Mouse (Mus musculus) hindbrain, postnatal 0 days (tissue): ENCODE measurements around the gene Gm6020. TPM values are rescaled to one million over a fixed set of nuclear protein-coding genes. Genes with fewer than 3 reads are reported as not detected.
"Not testable (repeated sequence)": the region's sequence is repeated elsewhere in the genome, so short reads cannot be mapped to it uniquely, and the experiment has no call there.

Source experiments
- ATAC-seq: fragments of 200-750 bp; cut with Nextera tagmentation; 2 replicates; pipeline ENCODE4 v1.8.0; 2017; ENCODE audit warnings: mild to moderate bottlenecking, moderate TSS enrichment, moderate library complexity
- DNase-seq: peaks from one replicate; pipeline ENCODE4 v3.0.0-alpha.2; 2015; ENCODE audit warnings: low spot score
- H3K27ac ChIP-seq: fragments of 300-500 bp; sonication (generic); 2 replicates; pipeline ENCODE4 v1.5.1; 2014; ENCODE audit warnings: mild to moderate bottlenecking
- H3K27me3 ChIP-seq: fragments of 300-500 bp; sonication (generic); 2 replicates; pipeline ENCODE4 v1.6.1; 2014; ENCODE audit warnings: low read length, mixed read lengths; ENCODE audit not compliant: insufficient read depth
- H3K36me3 ChIP-seq: fragments of 300-500 bp; sonication (generic); 2 replicates; pipeline ENCODE4 v1.6.1; 2014; ENCODE audit warnings: low read length, mixed read lengths; ENCODE audit not compliant: insufficient read depth
- H3K4me1 ChIP-seq: fragments of 300-500 bp; sonication (generic); 2 replicates; pipeline ENCODE4 v1.6.1; 2014; ENCODE audit warnings: antibody characterized with exemption, low read length, mixed read lengths; ENCODE audit not compliant: insufficient read depth
- H3K4me2 ChIP-seq: fragments of 300-500 bp; sonication (generic); 2 replicates; pipeline ENCODE4 v1.6.1; 2014; ENCODE audit warnings: low read depth, mild to moderate bottlenecking, low read length, moderate library complexity, mixed read lengths
- H3K4me3 ChIP-seq: fragments of 300-500 bp; sonication (generic); 2 replicates; pipeline ENCODE4 v1.5.1; 2014; ENCODE audit warnings: low read length
- H3K9ac ChIP-seq: fragments of 300-500 bp; sonication (generic); replicated peaks from 2 replicates; pipeline ENCODE4 v1.6.1; 2014; ENCODE audit warnings: mild to moderate bottlenecking, low read length, moderate library complexity, mixed read lengths
- H3K9me3 ChIP-seq: fragments of 300-500 bp; sonication (generic); 2 replicates; pipeline ENCODE4 v1.6.1; 2016; ENCODE audit warnings: low read length, mixed read lengths
- CTCF ChIP-seq: IDR thresholded peaks from 2 replicates; pipeline ENCODE4 v1.5.1; 2016; ENCODE audit warnings: antibody characterized with exemption, control low read depth, low read depth
- WGBS: fragments of 180-500 bp; shearing (Covaris S2); extraction: QIAGEN DNeasy Blood & Tissue Kit; methylation state at CpG from one replicate; pipeline ENCODE4 v1.1.7; 2014; 5-methylcytosine and 5-hydroxymethylcytosine counted together
- polyA plus RNA-seq: library from polyadenylated mRNA; unstranded; fragments of >200 nt; fragmentation: Nextera tagmentation; extraction: Ambion mirVana; gene quantifications from 2 replicates; pipeline ENCODE4 v1.2.1, GENCODE M21; 2015
- total RNA-seq: library from RNA; depleted of rRNA; stranded (reverse); fragments of >200 nt; gene quantifications from 2 replicates; pipeline ENCODE4 v1.2.3, GENCODE M21; 2014; rRNA removed

Gm6020 gene
- total RNA-seq (not detected in 2 replicates), polyA plus RNA-seq (not detected in 2 replicates)

DNA sequence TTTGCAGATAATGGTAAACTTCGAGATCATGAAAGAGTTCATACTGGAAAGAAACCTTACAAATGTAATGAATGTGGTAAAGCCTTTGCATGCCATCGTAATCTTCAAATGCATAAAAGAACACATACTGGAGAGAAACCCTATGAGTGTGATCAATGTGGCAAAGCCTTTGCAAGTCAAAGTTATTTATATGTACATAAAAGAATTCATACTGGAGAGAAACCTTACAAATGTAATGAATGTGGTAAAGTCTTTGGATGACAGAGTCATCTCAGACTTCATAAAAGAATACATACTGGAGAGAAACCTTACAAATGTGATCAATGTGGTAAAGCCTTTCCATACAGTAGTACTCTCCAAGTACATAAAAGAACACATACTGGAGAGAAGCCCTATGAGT, at the start of gene Gm6020:
Gm6020 (plus strand) TSS at position 301 of the 400 bp plus-strand sequence.
- H3K4me3 ChIP-seq, H3K4me1 ChIP-seq, H3K36me3 ChIP-seq, H3K4me2 ChIP-seq, H3K27me3 ChIP-seq, H3K9me3 ChIP-seq, H3K27ac ChIP-seq, H3K9ac ChIP-seq, DNase-seq, ATAC-seq: not testable (repeated sequence)
- WGBS, result 85% methylated on average over 2 of the region's 2 CpGs

DNA sequence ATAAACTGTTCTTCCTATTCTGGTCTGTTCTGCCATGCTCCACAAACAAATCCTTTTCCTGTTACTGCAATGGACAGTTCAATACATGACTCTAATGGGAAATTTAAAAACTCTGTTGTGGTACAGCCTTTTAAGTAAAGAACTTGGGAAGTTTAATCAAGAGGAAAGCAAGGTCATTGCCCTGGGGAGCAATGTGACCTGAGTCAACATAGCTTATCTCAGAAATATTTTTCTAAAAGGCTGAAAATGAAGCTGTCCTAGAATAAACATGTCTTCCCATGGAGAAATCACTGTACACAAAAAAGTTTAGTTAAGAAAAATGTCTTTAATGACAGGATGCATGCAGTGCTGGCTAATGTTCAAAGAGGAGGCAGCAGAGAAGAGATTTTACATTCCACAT, 45.0 kb upstream of the Gm6020 start:
- peaks cover 6% of the 10 kb centered on the region for H3K4me1 ChIP-seq
- H3K4me2 ChIP-seq, result no peak overlapping the region
- no peak overlapping the region for H3K4me3 ChIP-seq
- no peaks in the 10 kb centered on the region for H3K27me3 ChIP-seq
- no peaks in the 10 kb centered on the region for H3K36me3 ChIP-seq
- H3K9me3 ChIP-seq, result no peaks in the 10 kb centered on the region
- no peak overlapping the region for H3K27ac ChIP-seq
- ATAC-seq (no peak), DNase-seq (no peak)
- no peak for TF ChIP-seq CTCF
- H3K9ac ChIP-seq, result no peak overlapping the region

- H3K27ac ChIP-seq, result peak within 1 kb of the TSS; percentile 16; the same call in 1 of the 2 replicates
- H3K27me3 ChIP-seq, result no peaks in the 10 kb centered on the region
- H3K9ac ChIP-seq, result peak within 1 kb of the TSS; percentile 67
- peak; percentile 100 for ATAC-seq
- peak within 1 kb of the TSS; percentile 78 for H3K4me3 ChIP-seq
- under 1% methylated on average over 18 of the region's 18 CpGs for WGBS
- H3K36me3 ChIP-seq, result no peaks in the 10 kb centered on the region
- peak within 1 kb of the TSS; percentile 83 for H3K4me2 ChIP-seq
- no peaks in the 10 kb centered on the region for H3K9me3 ChIP-seq
- peaks cover 6% of the 10 kb centered on the region for H3K4me1 ChIP-seq
- peak; percentile 90 for DNase-seq
- TF ChIP-seq CTCF, result no peak
Observed at GRCm38 (mm10) chr19:61140342-61141206, 43.1 kb upstream of the Gm6020 start, which contains the start of gene Zfp950. Zfp950 (minus strand) TSS chr19:61140840.

- Histone ChIP-seq H3K36me3 (no peaks in the 10 kb centered on the region), H3K9me3 (no peaks in the 10 kb centered on the region), H3K4me3 (peak overlapping the region; percentile 78), H3K27me3 (no peaks in the 10 kb centered on the region), H3K4me1 (peaks cover 6% of the 10 kb centered on the region), H3K9ac (peak overlapping the region; percentile 67), H3K4me2 (peak overlapping the region; percentile 83), H3K27ac (no peak overlapping the region)
- TF ChIP-seq CTCF, result no peak
- ATAC-seq (no peak), DNase-seq (no peak)
- 22% methylated on average over 4 of the region's 4 CpGs for WGBS
Observed at GRCm38 (mm10) chr19:61141299-61141698, 42.4 kb upstream of the Gm6020 start.

- 11% methylated on average over 8 of the region's 8 CpGs for WGBS
- Histone ChIP-seq H3K9me3 (no peaks in the 10 kb centered on the region), H3K36me3 (no peaks in the 10 kb centered on the region), H3K4me1 (no peaks in the 10 kb centered on the region), H3K4me3 (peak overlapping the region; percentile 40), H3K9ac (peak overlapping the region; percentile 18; the same call in 1 of the 2 replicates), H3K27me3 (no peaks in the 10 kb centered on the region), H3K27ac (no peak overlapping the region), H3K4me2 (peak overlapping the region; percentile 67)
- no peak for TF ChIP-seq CTCF
- DNase-seq, result peak; percentile 4
- ATAC-seq, result peak; percentile 24; the same call in 1 of the 2 replicates
Observed at GRCm38 (mm10) chr19:61151372-61151700, 32.4 kb upstream of the Gm6020 start.

DNA sequence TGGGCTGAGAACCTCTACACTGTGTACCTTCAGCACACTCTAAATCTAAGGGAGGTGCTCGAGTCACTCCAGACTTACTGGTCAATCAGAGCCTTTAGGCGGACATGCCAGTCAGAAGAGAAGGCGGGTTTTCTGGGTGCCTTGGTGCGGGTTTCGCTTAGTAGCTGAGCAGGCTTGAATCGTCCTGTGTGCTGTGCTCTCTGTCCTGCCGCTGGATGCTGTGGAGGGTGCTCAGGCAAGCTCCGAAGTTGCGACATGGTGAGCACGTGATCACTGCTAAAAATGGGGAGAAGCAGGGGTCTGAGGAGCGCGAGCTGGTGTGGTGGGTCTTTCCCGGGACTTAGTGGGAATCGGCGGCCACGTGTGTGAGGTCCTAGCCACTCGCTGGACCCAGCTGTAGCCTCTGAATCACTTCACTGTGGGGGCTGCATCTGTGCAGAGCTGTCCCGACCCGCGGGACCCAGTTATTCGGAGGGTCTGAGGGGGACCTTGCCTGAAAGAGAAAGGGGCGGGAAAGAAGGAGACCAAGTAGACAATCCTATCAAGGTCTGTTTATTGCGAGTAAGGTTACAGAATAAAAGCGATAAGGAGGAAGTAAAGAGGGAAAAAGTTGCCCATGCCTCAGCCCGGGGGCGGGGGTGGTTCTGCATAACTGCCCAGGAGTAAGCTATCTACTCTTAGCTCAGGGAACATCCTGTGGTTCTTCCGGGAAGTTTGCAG, 31.8 kb upstream of the Gm6020 start:
- 8% methylated on average over 27 of the region's 27 CpGs for WGBS

More for the DNA sequence above, 31.8 kb upstream of the Gm6020 start:
- Histone ChIP-seq H3K27me3 (no peaks in the 10 kb centered on the region), H3K4me2 (peak overlapping the region; percentile 67), H3K4me1 (no peaks in the 10 kb centered on the region), H3K27ac (no peak overlapping the region), H3K9me3 (no peaks in the 10 kb centered on the region), H3K4me3 (peak overlapping the region; percentile 40), H3K9ac (peak overlapping the region; percentile 18; the same call in 1 of the 2 replicates), H3K36me3 (no peaks in the 10 kb centered on the region)
- peak; percentile 27 for DNase-seq
- peak; percentile 59; the same call in 1 of the 2 replicates for ATAC-seq
- TF ChIP-seq CTCF, result no peak
